Mouse (Mus musculus): ENCODE data around the gene Add2.

DNA sequence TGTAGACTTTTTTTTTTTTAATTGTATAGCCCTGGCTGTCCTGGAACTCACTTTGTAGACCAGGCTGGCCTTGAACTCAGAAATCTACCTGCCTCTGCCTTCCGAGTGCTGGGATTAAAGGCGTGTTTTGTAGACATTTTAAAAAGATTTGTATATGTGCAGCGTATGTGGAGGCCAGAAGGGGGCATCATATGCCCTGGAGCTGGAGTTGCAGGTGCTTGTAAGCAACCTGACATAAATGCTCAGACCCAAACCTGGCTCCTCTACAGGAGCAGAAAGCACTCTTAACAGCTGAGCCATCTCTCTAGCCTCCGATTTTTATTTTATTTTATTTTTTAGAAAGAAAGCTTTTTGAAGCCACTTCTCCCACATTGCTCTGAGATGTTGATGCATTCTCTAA lies 70.5 kb downstream of the Add2 start:
- peak; percentile 35 for TF ChIP-seq CTCF (IDR thresholded peaks at IDR 0.05; ENCODE audit: low read depth)
- no peak for TF ChIP-seq EP300 (IDR thresholded peaks at IDR 0.05; ENCODE audit: low read depth)

All from liver, postnatal 0 days (tissue).